Mouse (Mus musculus) neutrophil, adult 5-6 weeks (primary cell): ENCODE data around the gene Sh3bp2. TPM values are rescaled to one million over a fixed set of nuclear protein-coding genes. Genes with fewer than 3 reads are reported as not detected.

Source experiments
- ATAC-seq: fragments of 151-379, 151-347 bp; 2 replicates; pipeline ENCODE4 v1.8.0; 2017; ENCODE audit warnings: mild to moderate bottlenecking, moderate TSS enrichment; ENCODE audit not compliant: insufficient number of reproducible peaks, poor library complexity, low FRiP score, severe bottlenecking; ENCODE audit errors: extremely low read depth
- total RNA-seq: library from RNA; stranded (forward); fragments of 200-1000 nt; gene quantifications from 2 replicates; pipeline ENCODE4 v1.2.3, GENCODE M21; 2017

Gene Sh3bp2
- total RNA-seq, 1 experiment from 2014 or later: 107 TPM

DNA sequence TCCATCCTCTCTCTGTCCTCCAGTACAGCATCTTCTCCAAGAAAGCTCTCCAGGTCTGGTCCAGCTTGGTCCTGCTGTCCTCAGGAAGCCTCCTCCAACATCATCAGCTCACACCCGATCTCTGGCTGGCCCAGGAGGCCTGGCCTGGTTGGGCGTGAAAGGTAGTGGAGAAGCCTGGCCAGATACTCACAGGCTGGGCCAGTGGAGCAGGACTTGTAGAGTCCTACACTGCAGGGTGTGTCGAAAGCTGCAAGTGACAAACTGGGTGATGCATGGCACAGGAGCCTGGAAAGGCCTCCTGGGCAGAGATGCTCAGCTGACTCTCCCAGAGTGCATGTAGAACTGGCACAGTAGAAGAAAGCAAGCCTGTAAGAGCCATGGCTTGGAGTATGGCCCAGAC, 4.3 kb upstream of the Sh3bp2 start:
- ATAC-seq: no peak

DNA sequence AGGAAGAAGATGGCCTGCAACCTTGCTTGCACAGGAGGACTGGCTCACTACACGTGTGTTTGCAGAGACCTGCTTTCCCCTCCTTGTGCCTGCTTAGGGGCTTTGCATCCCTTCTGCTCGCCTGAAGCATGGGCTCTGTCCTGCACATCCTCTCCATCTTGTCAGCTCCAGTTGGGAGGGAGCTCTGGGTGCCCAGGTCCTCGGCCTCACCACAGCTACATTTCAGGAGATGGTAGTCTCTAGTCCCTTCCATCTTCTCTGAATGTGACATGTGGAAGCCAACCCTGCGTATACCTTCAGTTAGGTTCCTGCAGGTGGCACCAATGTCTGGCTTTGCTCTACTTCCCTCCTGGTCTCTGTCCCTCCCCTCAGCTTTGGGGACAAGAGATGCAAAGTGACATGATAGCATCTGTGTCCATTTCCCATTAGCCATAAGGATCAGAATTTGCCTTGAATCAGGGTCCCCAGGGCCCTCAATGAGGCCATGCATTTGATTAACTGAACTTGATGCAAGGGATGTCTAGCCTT, 1.6 kb upstream of the Sh3bp2 start:
- peak; percentile 43; the same call in 1 of the 2 replicates for ATAC-seq

DNA sequence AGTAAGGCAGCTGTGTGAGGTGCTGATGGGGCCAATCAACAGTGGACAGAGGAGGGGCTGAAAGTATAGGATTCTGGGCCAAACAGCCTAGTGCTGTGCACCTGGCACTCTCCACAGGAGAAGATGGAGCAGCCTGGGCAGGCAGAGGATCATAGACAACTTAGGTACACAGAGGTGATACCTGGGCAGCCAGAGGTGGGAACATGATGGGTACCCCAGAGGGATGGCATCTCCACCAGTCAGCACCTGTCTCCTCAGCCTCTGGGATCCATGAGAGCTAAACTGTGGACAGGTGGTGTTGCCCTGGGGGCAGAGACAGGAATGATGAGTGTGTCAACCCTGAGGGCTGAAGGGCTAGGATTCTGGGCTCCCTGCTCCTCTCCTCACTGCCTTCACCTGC, 1.1 kb upstream of the Sh3bp2 start:
- ATAC-seq: no peak

DNA sequence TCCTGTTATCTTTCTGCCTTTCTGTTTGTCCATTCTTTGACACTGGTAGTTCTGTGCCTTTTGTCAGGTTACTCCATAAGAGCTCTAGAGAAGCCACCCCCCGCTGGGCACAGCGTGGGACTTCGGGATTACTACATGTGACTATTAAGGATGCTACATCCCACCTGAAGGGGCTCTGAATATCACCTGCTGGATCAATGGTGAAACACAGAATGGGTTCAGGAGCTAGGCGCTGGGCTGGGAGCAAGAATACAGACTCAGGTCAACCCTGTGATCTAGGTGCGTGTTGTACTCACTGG, 788 bp downstream of the Sh3bp2 start:
- no peak for ATAC-seq

DNA sequence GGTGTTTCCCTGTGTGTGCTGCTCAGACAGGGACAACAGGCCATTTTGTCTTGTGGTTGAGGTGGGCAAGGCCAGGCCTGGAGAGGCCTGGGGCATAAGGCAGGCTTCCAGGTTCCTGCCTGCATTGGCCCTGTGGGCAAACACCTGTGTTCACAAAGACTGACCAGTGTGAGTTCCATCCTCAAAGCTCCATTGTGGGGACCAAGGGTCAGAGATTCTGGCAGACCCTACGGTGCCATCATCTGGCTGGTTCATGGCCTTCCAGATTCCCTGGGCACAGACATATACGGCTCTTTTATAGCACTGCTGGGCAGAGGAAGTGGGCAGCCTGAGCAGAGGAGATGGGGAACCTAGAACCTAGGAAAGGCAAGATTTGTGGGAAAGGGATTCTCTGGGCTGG, 1.7 kb downstream of the Sh3bp2 start:
- no peak for ATAC-seq

DNA sequence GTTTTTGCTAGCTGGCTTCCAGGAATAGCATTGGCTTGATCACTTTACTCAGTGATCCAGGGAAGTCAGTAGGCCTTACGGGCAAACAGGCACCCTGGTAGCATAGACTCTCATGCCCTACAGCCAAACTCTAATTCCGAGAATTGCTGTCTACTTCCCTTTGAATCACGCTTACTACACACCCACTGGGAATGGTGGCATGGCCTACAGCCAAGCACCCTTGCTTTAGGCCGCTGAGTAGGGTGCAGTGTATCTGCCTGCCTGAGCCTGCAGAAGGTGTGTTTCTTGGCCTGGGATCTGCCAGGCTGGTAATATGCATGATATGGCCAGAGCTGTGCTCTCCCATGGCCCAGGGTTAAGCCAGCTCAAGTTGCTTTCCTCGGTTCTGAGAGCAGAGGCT, 3.1 kb downstream of the Sh3bp2 start:
- ATAC-seq: no peak

DNA sequence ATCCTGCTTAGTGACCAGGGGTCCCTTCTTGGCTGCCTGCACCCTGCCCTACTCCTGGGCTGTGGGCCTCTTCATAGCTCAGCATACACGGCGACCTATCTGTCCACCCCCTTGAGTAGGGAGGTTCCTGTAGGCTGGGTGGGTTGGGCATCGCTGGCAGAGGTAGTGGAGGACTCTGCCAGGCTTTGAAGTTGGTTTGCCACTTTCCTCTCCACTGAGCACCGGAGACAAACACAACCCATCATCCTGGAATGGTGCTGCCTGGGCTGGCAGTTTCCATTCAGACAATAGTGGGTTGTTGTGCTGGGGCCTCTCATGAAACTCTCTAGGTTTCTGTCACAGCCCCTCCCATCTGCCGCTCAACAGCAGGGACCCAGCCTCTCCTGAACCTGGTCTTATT, 4.5 kb downstream of the Sh3bp2 start:
- ATAC-seq: no peak

DNA sequence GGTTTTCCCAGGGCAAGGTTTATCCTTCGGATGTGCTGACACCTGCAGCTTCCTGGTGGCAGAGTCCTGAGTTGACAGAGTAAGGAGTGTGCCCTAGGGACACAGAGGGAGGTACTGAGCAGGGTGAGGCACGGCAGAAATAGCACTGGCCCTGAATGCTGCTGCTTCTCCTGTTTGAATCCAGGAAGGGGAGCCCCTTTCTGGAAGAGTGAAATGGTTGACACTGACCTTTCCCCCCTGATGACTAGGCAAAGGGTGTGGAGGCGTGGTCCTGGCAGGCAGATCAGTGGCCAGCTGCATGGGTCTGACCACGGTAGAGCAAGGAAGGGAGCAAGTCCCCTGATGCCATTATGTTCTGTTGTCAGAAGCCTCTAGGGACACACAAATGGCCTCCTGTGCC, 5.0 kb downstream of the Sh3bp2 start:
- no peak for ATAC-seq

DNA sequence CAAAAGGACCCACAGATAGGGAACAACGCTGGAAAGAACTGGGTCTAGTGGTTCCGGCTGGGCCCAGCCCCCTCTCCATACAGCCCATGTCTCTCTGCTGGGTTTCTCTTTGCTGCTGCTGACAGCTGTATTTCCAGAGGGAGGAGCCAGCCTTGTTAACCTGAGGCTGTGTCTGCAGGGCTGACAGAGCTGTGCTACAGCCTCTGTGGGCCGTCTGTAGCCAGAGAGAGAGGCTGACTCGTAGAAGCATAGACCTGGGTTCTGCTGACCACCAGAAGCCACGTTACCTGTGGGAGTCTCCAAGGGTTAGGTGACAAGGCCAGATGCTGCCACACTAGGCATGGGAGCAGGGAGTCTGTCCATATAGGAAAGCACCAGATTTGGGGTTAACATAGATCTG, 7.4 kb downstream of the Sh3bp2 start:
- ATAC-seq: no peak

DNA sequence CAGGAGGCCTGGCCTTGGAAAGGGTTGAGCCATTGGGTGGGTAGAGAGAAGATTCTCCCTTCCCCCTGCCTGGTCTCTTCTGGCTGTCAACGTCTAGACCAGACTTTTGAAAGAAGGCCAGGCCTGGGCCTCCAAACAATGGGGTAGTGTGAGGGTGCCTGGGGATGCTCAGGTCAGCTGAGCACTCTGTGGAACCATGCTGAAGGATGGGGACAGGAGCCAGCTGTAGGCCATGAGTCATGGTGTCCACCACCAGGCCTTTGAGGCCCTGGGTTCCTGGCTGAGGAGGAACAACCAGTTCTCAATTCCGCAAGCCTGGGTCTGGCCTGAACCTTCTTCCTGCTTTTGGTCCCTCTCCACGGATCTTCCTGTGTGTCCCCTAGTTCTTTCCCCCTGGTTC, 8.2 kb downstream of the Sh3bp2 start:
- ATAC-seq: peak; percentile 37

DNA sequence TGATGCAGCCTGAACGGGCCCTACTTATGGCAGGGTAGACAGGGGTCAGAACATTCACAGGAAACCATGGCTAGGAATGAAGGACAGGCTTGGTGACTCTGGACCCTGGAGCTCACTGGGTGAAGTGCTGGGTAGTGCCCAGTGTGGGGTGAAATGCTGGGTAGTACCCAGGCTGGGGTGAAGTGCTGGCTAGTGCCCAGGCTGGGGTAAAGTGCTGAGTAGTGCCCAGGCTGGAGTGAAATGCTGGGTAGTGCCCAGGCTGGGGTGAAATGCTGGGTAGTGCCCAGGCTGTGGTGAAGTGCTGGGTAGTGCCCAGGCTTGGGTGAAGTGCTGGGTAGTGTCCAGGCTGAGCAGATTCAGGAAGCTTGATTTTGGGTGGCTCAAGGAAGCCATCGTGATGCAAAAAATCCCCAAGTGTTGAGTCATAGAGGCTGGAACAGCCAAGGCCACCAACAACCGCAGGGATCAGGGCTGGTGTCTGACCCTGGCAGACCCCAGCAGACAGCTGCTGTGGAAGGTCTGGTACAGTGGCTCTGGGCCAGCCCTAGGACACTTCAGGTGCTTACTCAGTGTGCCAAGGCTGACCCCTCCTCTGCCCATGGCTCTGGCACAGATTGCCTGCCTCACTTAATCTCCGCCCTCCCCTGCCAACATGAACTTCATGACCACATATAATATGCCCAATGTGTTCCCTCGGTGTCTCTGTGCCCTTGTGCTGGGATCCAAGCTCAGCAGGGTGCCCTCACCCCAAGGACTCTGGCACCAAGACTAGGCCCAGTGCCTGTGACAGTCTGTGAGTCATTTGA, 9.3 kb downstream of the Sh3bp2 start:
- no peak for ATAC-seq

DNA sequence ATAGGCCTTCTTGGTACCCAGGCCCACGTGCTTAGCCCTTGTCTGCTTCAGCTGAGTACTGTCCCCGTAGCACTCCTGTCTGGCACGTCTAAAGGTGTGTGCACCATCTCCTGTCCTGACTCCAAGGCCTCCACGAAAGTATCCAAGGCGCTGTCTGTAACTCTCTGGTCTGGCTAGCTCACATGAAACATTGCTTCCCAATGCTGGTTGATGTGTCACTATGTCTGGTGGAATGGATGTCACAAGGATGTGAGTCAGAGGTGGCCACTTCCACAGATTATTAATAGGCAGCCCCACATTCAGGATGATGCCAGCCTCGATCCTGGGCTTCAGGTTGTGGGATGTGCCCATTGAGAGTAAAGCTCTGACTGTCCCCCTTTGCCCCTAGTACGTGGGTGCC, 10.2 kb downstream of the Sh3bp2 start:
- ATAC-seq: no peak

DNA sequence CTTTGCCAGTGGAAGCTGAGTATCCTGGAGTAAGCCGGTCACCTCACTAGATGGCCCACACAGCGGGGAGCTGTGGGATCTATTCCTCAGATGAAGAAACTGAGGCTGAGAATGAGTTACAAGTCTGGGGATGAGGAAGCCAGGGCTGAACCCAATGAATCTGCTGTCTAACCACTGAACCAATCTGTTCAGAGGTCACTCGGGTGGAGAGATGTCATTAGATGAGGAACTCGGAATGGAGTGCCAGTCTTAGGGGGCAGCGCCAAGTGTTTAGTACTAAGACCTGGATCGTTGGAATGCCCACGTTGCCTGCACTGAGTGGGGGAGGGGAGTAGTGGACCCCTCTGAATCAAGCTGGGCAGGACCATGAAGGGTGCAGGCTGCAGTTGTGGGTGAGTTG, 12.4 kb downstream of the Sh3bp2 start:
- ATAC-seq: peak; percentile 23; the same call in 1 of the 2 replicates

DNA sequence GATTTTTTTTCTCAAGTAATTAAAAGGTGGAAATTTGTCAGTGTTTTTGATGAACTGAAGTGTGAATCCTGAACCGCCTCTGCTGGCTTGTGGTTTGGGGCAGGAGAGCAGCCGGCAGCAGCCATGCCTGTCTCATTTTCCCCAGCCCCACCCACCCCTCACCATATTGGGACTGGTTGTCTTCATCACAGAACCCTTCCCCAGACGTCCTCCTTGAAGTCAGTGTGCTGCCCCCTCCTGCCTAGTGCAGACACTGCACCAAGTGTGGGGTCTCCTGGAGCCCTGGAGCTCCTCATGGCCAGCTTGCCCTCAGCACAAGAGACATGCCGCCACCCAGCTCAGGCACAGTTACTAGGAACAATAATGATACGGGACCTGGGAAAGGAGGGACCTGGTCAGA, 12.9 kb downstream of the Sh3bp2 start:
- ATAC-seq: peak; percentile 57

DNA sequence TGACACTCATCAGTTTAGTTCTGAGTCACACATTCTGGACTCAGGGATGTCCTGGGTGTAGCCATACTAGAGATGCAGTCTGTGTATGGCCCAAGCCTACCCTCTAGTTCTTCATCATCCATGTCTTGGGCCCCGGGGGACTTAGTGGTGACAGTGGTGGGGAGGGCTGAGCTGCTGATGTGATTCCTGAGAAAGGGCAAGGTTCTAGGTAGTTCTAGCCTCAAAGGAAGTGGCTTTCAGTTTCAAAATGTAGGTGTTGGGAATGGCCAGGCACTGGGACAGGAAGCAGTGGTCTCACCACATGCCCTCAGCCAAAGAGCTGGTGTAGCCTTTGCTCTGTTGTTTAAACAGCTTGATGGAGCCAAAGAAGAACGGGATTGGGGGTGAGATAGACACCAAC, 13.5 kb downstream of the Sh3bp2 start:
- ATAC-seq: no peak

DNA sequence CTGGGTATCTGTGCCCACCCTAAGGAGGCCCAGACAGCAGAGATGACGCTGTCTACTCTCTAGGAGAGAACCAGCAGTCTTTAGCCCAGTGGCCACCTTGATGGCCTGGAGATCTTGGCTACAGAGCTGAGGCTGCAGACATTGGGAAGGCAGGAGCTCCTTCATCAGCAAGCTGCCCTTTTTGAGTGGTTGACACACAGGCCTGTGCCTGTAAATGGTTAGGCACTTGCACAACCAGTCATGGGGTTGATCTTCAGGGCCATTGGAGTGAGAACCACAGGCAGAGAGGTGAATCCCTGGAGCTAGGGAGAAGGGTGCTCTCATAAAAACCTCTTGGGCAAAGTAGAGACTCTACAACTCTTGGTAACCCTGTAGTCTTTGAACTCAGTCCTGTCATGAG, 16.5 kb downstream of the Sh3bp2 start:
- no peak for ATAC-seq

DNA sequence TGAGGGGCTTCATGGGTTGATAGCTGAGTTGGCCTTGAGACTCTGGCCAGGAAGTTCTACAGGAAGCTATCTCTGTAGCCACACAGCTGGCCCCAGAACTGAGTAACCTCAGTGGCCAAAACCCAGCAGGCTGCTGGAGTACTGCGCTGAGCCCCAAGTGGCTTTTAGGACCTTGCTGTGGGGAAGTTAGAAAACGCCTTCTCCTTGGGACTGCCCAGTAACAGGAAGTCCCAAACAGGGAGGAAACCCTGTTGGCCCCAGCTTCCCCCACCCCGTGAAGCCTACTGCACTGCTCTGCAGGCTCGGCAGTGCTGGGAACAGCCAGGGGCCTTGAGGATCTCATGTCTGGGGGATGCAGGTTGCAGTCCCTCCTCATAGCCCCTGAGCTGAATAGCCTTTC, 17.5 kb downstream of the Sh3bp2 start:
- peak; percentile 47 for ATAC-seq

DNA sequence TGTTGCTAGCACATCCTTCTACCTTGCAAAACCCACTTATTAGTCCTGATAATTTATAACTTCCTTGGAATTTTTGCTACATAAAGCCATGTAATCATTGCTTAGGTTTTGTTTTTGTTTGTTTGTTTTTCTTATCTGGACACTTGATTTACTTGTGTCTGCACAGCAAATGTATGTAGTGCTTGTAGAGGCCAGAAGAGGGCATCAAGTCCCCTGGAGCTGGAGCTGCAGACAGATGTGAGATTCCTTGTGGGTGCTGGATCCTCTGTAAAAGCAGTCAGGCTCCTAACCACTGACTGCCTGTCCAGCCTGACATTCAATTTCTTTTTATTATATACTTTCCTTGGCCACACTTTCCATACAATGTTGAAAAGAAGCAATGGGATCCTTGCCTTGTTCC, 21.8 kb downstream of the Sh3bp2 start:
- peak; percentile 17; the same call in 1 of the 2 replicates for ATAC-seq

DNA sequence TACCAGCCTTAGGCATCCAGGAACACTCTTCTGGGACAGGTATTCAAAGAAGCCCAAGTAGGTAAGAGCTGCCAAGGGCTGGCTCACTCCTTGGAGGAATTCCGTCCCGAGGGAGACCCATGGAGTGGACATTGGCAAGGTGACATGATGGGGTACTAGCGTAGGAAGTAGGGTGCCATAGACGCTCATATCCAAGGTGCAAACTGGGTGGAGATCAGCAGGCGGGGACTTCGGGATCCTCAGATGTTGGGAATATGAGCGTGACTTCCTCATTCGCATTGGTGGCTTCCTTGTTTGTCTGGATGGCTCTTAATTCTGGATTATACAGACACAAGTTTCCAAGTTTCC, 23.5 kb downstream of the Sh3bp2 start:
- ATAC-seq: no peak

DNA sequence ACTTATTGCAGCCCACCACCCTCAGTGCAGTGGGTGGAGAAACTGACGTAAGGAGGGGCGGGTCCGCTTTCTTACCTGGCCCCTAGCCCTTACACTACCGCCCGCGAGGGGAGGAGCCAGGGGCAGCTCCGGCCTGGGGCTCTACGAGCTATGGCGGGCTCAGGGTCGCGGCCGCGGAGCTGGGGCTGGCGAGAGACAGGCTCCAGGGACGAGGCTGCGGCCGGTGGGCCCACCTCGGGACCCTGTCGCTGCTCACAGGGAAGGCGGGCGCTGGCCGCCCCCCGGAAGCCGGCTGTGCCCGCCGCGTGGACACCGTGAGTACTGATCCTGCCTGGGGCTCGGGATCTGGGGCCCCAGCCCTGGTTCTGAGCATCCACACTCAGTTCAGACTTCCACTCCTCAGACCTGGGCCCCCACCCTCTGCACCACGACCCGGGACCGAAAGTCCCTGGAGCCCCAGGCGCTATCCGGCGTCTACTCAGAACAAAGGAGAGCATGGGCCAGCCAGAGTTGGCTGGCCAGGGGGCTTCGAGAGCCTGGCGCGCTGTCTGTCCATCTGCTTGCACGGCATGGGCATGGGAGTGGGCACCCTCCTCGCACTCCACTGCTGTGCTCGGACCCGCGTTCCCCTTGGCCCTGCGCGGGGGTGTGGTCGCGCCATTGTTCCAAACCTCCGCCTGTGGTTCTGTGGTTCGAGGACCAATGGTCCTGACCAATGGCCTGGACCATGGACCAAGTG, 24.0 kb downstream of the Sh3bp2 start:
- ATAC-seq: no peak

DNA sequence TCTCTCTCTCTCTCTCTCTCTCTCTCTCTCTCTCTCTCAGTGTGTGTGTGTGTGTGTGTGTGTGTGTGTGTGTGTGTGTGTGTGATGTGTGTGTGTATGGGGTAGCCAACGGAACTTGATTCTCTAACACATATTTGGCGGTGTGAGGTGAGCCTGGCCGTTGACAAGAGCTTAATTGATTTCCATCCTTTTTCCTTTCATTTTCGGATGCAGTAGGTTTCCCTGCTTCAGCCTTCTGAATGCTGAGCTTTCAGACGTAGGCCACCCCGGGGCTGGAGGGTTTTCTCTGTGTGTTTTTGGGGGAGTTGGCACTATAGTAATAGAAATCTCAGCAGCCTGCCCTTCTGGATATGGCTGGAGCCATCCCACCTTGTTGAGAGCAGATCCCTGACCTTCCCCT, 24.6 kb downstream of the Sh3bp2 start:
- ATAC-seq: no peak
